Mouse (Mus musculus) hindbrain, postnatal 0 days (tissue): ENCODE results near the gene Upp2. TPM values are rescaled to one million over a fixed set of nuclear protein-coding genes. Genes with fewer than 3 reads are reported as not detected.
A peak's percentile ranks its signal among the peaks of the same experiment; 100 is the strongest.

ENCODE experiments used
- ATAC-seq: fragments of 200-750 bp; cut with Nextera tagmentation; 2 replicates; pipeline ENCODE4 v1.8.0; 2017; ENCODE audit warnings: mild to moderate bottlenecking, moderate TSS enrichment, moderate library complexity
- DNase-seq: peaks from one replicate; pipeline ENCODE4 v3.0.0-alpha.2; 2015; ENCODE audit warnings: low spot score
- H3K27ac ChIP-seq: fragments of 300-500 bp; sonication (generic); 2 replicates; pipeline ENCODE4 v1.5.1; 2014; ENCODE audit warnings: mild to moderate bottlenecking
- H3K27me3 ChIP-seq: fragments of 300-500 bp; sonication (generic); 2 replicates; pipeline ENCODE4 v1.6.1; 2014; ENCODE audit warnings: low read length, mixed read lengths; ENCODE audit not compliant: insufficient read depth
- H3K36me3 ChIP-seq: fragments of 300-500 bp; sonication (generic); 2 replicates; pipeline ENCODE4 v1.6.1; 2014; ENCODE audit warnings: low read length, mixed read lengths; ENCODE audit not compliant: insufficient read depth
- H3K4me1 ChIP-seq: fragments of 300-500 bp; sonication (generic); 2 replicates; pipeline ENCODE4 v1.6.1; 2014; ENCODE audit warnings: antibody characterized with exemption, low read length, mixed read lengths; ENCODE audit not compliant: insufficient read depth
- H3K4me2 ChIP-seq: fragments of 300-500 bp; sonication (generic); 2 replicates; pipeline ENCODE4 v1.6.1; 2014; ENCODE audit warnings: low read depth, mild to moderate bottlenecking, low read length, moderate library complexity, mixed read lengths
- H3K4me3 ChIP-seq: fragments of 300-500 bp; sonication (generic); 2 replicates; pipeline ENCODE4 v1.5.1; 2014; ENCODE audit warnings: low read length
- H3K9ac ChIP-seq: fragments of 300-500 bp; sonication (generic); replicated peaks from 2 replicates; pipeline ENCODE4 v1.6.1; 2014; ENCODE audit warnings: mild to moderate bottlenecking, low read length, moderate library complexity, mixed read lengths
- H3K9me3 ChIP-seq: fragments of 300-500 bp; sonication (generic); 2 replicates; pipeline ENCODE4 v1.6.1; 2016; ENCODE audit warnings: low read length, mixed read lengths
- CTCF ChIP-seq: IDR thresholded peaks from 2 replicates; pipeline ENCODE4 v1.5.1; 2016; ENCODE audit warnings: antibody characterized with exemption, control low read depth, low read depth
- WGBS: fragments of 180-500 bp; shearing (Covaris S2); extraction: QIAGEN DNeasy Blood & Tissue Kit; methylation state at CpG from one replicate; pipeline ENCODE4 v1.1.7; 2014; 5-methylcytosine and 5-hydroxymethylcytosine counted together
- polyA plus RNA-seq: library from polyadenylated mRNA; unstranded; fragments of >200 nt; fragmentation: Nextera tagmentation; extraction: Ambion mirVana; gene quantifications from 2 replicates; pipeline ENCODE4 v1.2.1, GENCODE M21; 2015
- total RNA-seq: library from RNA; depleted of rRNA; stranded (reverse); fragments of >200 nt; gene quantifications from 2 replicates; pipeline ENCODE4 v1.2.3, GENCODE M21; 2014

Gene Upp2
- total and polyA plus RNA-seq, 2 experiments from 2014 or later = 6.8 to 11.8 TPM

GRCm38 (mm10) chr2:58549960-58550359 lies 17.1 kb upstream of the Upp2 start:
- no peak for ATAC-seq
- no peak overlapping the region for H3K27ac ChIP-seq

GRCm38 (mm10) chr2:58550488-58550887 lies 16.6 kb upstream of the Upp2 start:
- ATAC-seq (peak; percentile 74), DNase-seq (peak; percentile 51)
- Histone ChIP-seq H3K36me3 (no peaks in the 10 kb centered on the region), H3K4me3 (no peak overlapping the region), H3K27me3 (no peaks in the 10 kb centered on the region), H3K9ac (no peak overlapping the region), H3K4me1 (peaks cover 9% of the 10 kb centered on the region; the same call in 1 of the 2 replicates), H3K4me2 (no peak overlapping the region), H3K27ac (no peak overlapping the region), H3K9me3 (no peaks in the 10 kb centered on the region)
- 45% methylated on average over 9 of the region's 9 CpGs for WGBS
- TF ChIP-seq CTCF = no peak

More at GRCm38 (mm10) chr2:58549960-58550359, 17.1 kb upstream of the Upp2 start:
- H3K4me3 ChIP-seq = no peak overlapping the region
- H3K9ac ChIP-seq = no peak overlapping the region
- H3K27me3 ChIP-seq = no peaks in the 10 kb centered on the region
- H3K36me3 ChIP-seq = no peaks in the 10 kb centered on the region
- no peak for TF ChIP-seq CTCF
- DNase-seq = no peak
- no peaks in the 10 kb centered on the region for H3K9me3 ChIP-seq
- H3K4me2 ChIP-seq = no peak overlapping the region
- H3K4me1 ChIP-seq = peaks cover 9% of the 10 kb centered on the region; the same call in 1 of the 2 replicates
- WGBS = 52% methylated on average over 6 of the region's 6 CpGs

GRCm38 (mm10) chr2:58551866-58552265 lies 15.2 kb upstream of the Upp2 start:
- DNase-seq = no peak
- Histone ChIP-seq H3K4me1 (peaks cover 9% of the 10 kb centered on the region; the same call in 1 of the 2 replicates), H3K9ac (no peak overlapping the region), H3K36me3 (no peaks in the 10 kb centered on the region), H3K27ac (no peak overlapping the region), H3K4me2 (no peak overlapping the region), H3K4me3 (no peak overlapping the region), H3K9me3 (no peaks in the 10 kb centered on the region), H3K27me3 (no peaks in the 10 kb centered on the region)
- no peak for TF ChIP-seq CTCF
- 49% methylated on average over 6 of the region's 6 CpGs for WGBS
- ATAC-seq = no peak

- H3K4me1 ChIP-seq = peaks cover 9% of the 10 kb centered on the region; the same call in 1 of the 2 replicates
- H3K36me3 ChIP-seq = no peaks in the 10 kb centered on the region
- no peak for DNase-seq
- H3K4me2 ChIP-seq = no peak overlapping the region
- no peak overlapping the region for H3K9ac ChIP-seq
- H3K9me3 ChIP-seq = no peaks in the 10 kb centered on the region
- no peak for TF ChIP-seq CTCF
- no peaks in the 10 kb centered on the region for H3K27me3 ChIP-seq
- no peak overlapping the region for H3K4me3 ChIP-seq
- H3K27ac ChIP-seq = no peak overlapping the region
- no peak for ATAC-seq
- 37% methylated on average over 3 of the region's 3 CpGs for WGBS
These were observed 14.8 kb upstream of the Upp2 start for GRCm38 (mm10) chr2:58552296-58552695.

DNA sequence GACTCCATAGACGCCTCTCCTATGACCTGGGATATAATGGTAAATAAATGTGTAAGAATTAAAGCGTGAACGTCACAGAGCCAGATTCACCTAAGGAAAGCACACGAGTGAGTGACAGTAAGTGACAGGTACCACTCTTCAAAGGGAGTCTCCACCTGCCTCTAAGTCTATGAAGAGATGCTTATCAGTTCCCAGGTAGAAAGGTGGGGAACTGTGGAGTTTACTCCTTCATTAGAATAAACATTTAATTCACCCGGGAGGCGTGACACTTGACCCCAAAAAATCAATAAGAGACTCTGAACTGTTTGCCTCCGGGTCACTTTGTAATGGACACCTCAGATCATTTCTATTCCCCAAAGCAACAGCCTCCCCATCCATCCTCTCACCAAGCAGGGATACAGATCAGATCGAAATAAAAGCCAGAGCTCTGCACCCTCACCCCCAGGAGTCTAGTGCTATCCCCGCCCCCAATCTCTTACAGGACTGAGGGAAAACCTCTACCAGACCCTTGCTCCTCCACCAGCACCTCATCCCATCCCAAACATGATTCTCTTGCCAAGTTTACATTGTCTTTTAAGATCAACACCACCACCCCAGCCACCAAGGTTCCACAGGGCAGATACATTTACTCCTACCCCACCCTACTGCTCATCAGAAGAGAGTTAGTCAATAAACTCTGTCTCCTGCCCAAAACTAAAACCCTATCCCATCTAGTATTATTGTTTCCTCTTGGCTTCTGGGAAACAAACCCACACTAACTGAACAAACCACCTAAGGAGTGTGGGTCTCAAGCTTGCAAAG lies 9.9 kb upstream of the Upp2 start:
- H3K36me3 ChIP-seq = no peaks in the 10 kb centered on the region
- no peak overlapping the region for H3K4me3 ChIP-seq
- H3K4me1 ChIP-seq = no peaks in the 10 kb centered on the region
- no peak for ATAC-seq
- DNase-seq = no peak
- WGBS = 80% methylated on average over 9 of the region's 9 CpGs
- no peak overlapping the region for H3K27ac ChIP-seq
- no peak overlapping the region for H3K9ac ChIP-seq
- H3K4me2 ChIP-seq = no peak overlapping the region
- TF ChIP-seq CTCF = no peak
- H3K27me3 ChIP-seq = no peaks in the 10 kb centered on the region
- H3K9me3 ChIP-seq = no peaks in the 10 kb centered on the region

- no peaks in the 10 kb centered on the region for H3K36me3 ChIP-seq
- H3K9me3 ChIP-seq = no peaks in the 10 kb centered on the region
- no peak overlapping the region for H3K9ac ChIP-seq
- H3K4me1 ChIP-seq = peaks cover 12% of the 10 kb centered on the region
- no peak for TF ChIP-seq CTCF
- ATAC-seq (no peak), DNase-seq (no peak)
- no peaks in the 10 kb centered on the region for H3K27me3 ChIP-seq
- H3K4me3 ChIP-seq = no peak overlapping the region
- H3K27ac ChIP-seq = no peak overlapping the region
- WGBS = 60% methylated on average over 4 of the region's 4 CpGs
- H3K4me2 ChIP-seq = no peak overlapping the region
These were observed 5.0 kb upstream of the Upp2 start for GRCm38 (mm10) chr2:58562137-58562536.

- Histone ChIP-seq H3K4me1 (peaks cover 19% of the 10 kb centered on the region), H3K9ac (peak overlapping the region; percentile 40), H3K9me3 (no peaks in the 10 kb centered on the region), H3K27ac (no peak overlapping the region), H3K36me3 (no peaks in the 10 kb centered on the region), H3K27me3 (no peaks in the 10 kb centered on the region), H3K4me3 (peak overlapping the region; percentile 93), H3K4me2 (peak overlapping the region; percentile 72)
- 31% methylated on average over 6 of the region's 6 CpGs for WGBS
- no peak for TF ChIP-seq CTCF
- ATAC-seq (no peak), DNase-seq (no peak)
These were observed 1.8 kb upstream of the Upp2 start for GRCm38 (mm10) chr2:58565267-58565666.
